Mouse (Mus musculus) frontal cortex, postnatal 10 days (tissue): ENCODE measurements around the gene Ppp1r12b.

ENCODE experiments used
- DNase-seq, 2 experiments: peaks; one replicate each; pipeline ENCODE4 v3.0.0; 2022; ENCODE audit warnings: low spot score in 2 of 2, mixed read lengths in 1 of 2

Gene Ppp1r12b

DNA sequence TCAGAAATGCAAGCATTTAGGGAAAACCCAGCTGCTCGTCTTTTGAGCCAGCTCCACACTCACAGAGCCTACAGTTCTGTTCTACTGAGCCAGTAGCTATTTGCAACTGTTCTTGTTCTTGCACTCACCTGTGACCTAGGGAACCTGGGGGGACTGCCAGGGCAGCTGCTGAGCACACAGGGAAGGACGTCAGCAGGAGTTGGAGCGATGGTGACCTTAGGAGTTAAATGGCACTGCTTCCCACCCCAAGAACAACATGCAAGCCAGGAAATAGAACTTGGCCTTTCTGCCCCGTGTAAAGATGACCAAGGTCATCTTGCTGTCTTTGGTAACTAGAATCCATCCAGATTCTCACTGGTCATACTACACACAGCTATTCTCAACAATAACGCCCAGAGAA is 195.1 kb downstream of the Ppp1r12b start:
- no peak for DNase-seq

DNA sequence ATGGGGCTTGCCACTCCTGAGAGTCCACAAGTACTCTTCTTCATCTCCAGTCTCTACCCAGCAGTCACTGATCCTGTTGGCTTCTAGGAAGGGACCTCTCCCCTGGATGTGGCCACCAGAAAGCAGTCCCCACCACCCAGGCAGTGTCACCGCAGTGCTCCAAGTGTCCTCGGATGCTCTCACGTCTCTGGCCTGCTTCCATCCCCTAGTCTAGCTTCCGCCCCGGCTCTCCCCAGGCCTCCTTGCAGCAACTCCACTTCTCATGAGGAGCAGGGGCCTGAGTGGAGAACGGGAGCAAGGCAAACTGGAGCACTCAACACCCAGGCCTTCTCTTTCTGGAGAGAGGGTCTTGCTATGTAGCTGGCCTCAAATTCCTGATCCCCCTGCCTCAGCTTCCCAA is 196.6 kb downstream of the Ppp1r12b start:
- DNase-seq: no peak

GRCm38 (mm10) chr1:134757230-134757629 is 198.5 kb downstream of the Ppp1r12b start:
- no peak for DNase-seq

GRCm38 (mm10) chr1:134756190-134756873 is 199.4 kb downstream of the Ppp1r12b start:
- no peak for DNase-seq

GRCm38 (mm10) chr1:134755548-134756189 is 200.1 kb downstream of the Ppp1r12b start:
- no peak for DNase-seq

DNA sequence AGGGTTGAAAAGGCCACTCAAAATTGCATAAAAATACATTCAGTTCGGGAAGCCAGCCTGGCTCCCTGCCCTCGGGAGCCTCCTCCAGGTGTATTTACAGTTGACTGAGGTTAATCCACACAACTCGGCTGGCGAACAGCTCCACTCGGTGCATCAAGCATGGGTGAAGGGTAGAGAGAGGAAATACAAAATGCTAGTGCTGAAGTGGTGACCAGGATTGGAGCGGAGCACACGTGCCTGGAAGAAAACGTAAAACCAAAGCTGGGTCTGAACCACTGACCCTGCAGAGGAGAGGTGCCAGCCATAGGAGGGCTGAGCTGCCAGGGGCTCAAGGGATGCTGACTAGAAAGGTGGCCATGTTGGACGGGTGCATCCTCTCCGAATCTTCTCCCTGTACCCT is 200.9 kb downstream of the Ppp1r12b start:
- no peak for DNase-seq

- no peak for DNase-seq
Measured at GRCm38 (mm10) chr1:134753751-134754630, 201.8 kb downstream of the Ppp1r12b start.

GRCm38 (mm10) chr1:134752447-134752846 is 203.3 kb downstream of the Ppp1r12b start:
- DNase-seq: no peak

DNA sequence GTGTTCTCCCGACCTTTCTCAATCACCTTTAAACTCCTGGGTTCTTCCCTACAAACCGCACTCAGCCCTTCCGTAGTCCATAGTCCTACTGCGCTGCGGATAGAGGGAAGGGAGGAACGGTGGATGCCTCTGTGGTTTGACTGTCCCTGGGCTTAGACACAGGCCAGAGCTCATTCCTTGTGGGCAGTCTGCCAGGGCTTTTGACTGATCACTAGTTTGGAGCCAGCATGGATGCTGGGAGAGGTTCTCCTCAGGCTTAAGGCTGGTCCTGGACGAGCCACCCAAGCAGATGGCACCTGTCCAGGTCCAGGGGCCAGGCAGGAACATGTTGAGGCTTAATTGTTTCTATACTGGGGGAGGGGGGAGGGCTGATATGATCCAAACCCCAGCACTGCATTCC is 205.9 kb downstream of the Ppp1r12b start:
- no peak for DNase-seq

- DNase-seq: no peak
Measured at GRCm38 (mm10) chr1:134747236-134748174, 208.2 kb downstream of the Ppp1r12b start.

DNA sequence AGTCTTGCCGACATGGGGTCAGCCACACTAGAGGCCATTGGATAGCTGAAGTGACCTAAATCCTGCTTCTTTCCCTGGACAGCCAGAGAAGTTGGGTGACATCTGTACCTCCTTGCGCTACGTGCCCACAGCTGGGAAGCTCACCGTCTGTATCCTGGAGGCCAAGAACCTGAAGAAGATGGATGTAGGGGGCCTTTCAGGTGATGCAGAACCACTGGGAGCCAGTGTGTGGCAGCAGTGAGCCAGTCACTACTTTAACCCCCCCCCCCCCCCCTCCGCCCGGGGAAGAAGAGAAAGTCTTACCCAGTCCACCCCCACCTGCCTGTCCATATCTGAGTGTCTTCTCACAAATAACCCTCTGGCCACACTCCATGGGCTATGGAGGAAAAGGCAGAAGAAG is 210.1 kb downstream of the Ppp1r12b start:
- DNase-seq: no peak

GRCm38 (mm10) chr1:134741946-134742661 is 213.6 kb downstream of the Ppp1r12b start:
- no peak for DNase-seq

GRCm38 (mm10) chr1:134741433-134741832 is 214.3 kb downstream of the Ppp1r12b start:
- DNase-seq: no peak

DNA sequence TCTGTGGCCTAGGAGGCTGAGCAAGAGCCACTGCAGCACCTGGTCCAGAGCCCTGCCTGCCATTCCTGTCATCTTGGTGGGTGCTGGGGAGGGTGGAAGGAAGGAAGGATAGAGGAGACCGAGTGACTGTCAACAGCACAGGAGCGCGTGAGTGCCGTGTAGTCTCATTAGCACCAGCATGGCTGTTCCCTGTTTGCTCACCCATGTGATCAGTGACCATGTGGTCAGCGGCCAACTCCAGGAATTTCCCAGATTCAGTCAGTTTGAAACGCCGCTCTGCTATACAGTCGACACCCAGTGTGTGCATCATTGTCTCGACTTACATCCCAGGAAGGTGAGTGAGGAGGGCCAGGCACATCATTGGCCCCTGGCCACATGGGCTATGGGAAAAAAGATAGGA is 218.3 kb downstream of the Ppp1r12b start:
- no peak for DNase-seq

DNA sequence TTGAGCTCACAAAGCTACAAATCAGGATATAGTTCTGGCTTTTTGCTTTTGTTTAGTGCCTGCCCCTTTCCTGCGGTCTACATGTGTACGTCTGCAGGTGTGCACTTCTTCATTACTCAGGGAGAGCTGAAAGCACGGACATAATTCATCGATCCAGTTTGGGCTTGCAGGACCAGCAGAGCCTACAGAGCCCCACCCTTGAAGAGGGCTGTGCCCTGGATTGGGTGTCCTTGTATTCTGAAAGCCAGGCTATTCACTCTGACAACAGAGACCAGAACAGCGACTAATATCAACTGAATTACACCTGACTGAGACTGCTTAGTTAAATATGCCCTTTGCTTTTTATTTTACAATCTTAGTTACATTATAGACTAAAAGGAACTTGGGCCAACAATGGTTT is 222.1 kb downstream of the Ppp1r12b start:
- DNase-seq: no peak

- no peak for DNase-seq
Measured at GRCm38 (mm10) chr1:134727256-134727655, 228.5 kb downstream of the Ppp1r12b start.

- DNase-seq: no peak
Measured at GRCm38 (mm10) chr1:134726480-134726879, 229.3 kb downstream of the Ppp1r12b start.

DNA sequence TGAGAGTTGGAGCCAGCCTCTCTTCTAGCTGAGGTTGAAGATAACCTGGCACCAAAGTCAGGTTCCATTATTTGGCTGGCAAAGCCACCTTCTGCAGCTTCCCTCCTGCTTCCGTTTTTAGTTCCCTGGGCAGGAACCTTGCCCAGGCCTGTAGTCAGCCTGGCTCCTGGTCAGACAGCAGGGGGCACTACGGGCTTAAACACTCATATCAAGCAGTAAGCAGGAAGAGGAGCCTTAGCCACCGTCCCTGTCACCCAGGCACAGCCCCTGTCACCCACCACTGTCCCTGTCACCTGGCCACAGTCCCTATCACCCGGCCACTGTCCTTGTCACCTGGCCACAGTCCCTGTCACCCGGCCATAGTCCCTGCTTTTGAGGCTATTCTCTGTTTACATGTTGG is 230.5 kb downstream of the Ppp1r12b start:
- no peak for DNase-seq

GRCm38 (mm10) chr1:134722891-134723290 is 232.9 kb downstream of the Ppp1r12b start:
- DNase-seq: no peak

DNA sequence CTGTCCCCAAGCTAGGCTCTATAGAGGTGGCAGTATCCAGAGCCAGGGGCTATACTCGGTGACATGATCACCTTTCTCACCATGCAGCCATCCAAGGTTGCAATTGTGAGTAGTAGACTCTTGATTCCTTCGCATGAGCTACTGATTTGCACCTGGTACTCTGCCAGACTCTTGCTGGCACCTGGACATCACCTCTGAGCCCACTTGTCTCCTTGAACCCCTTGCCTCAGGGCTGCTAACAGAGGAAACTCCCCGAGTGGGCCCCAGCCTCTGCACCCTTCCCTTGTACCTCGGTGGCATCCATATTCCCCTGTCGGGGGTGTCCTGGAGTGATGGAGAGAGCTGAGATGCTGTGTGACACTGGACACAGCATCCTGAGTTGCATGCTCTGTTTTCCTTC is 234.3 kb downstream of the Ppp1r12b start:
- no peak for DNase-seq
